In genomic region chr1:155283808-155284207, GRCm38 (mm10) we compare ENCODE assay signal across 20 mouse cellular contexts. TPM values are rescaled to one million over a fixed set of nuclear protein-coding genes. Genes with fewer than 3 reads are reported as not detected.
"Had no signal": no experiment of that assay in that cellular context is flagged by ENCODE, and none has a peak within 500 bp of the region (broad histone marks: within the 10 kb centered on the region; RNA-seq: fewer than 3 reads in every experiment).

No protein-coding gene starts in this region.

- H3K27me3 ChIP-seq: liver, embryonic 13.5 days; megakaryocyte, embryonic 14.5 days; midbrain, embryonic 13.5 days; neural tube, embryonic 13.5 days had no signal

- H3K27ac ChIP-seq: kidney, postnatal 0 days; layer of hippocampus, adult 2 months; left cerebral cortex, adult 2 months; liver, embryonic 13.5 days; midbrain, embryonic 10.5 days; midbrain, embryonic 13.5 days; neural tube, embryonic 13.5 days had no signal

- DNase-seq: kidney, postnatal 25 days; layer of hippocampus, postnatal 36 days; liver, embryonic 13.5 days; lung, adult 2 months; lung, postnatal 14 days; lung, postnatal 4 days; retina, postnatal 1 day; thymus, adult 2 months; thymus, postnatal 14 days; thymus, postnatal 4 days had no signal

- H3K4me3 ChIP-seq: layer of hippocampus, adult 2 months; left cerebral cortex, adult 2 months; liver, embryonic 13.5 days; megakaryocyte, embryonic 14.5 days; midbrain, embryonic 10.5 days; midbrain, embryonic 13.5 days; myocyte; neural tube, embryonic 13.5 days had no signal

- H3K4me1 ChIP-seq: neural tube, embryonic 13.5 days had no signal

- ATAC-seq: midbrain, embryonic 13.5 days; midbrain, embryonic 16.5 days had no signal

- H3K9me3 ChIP-seq: liver, embryonic 13.5 days; midbrain, embryonic 10.5 days; midbrain, embryonic 13.5 days; neural tube, embryonic 13.5 days had no signal

RNA-seq across cellular contexts. Expression of gene BC034090, which starts 39.6 kb away (rescaled TPM):
- total RNA-seq: neutrophil, adult 5-6 weeks had no signal
